Comparison of ENCODE assay signal across 19 mouse cellular contexts in genomic region chr1:13873925-13874324, GRCm38 (mm10).
DNase-seq lines count a peak whose midpoint lies in the region; ATAC-seq and TF ChIP-seq lines count a peak whose summit lies in the region.
"Had no signal": no experiment of that assay in that cellular context is flagged by ENCODE, and none has a peak within 500 bp of the region (broad histone marks: within the 10 kb centered on the region; RNA-seq: fewer than 3 reads in every experiment).

No protein-coding gene starts in this region.

- DNase-seq in A20 (ENCODE audit: low read depth, low spot score), result peak; percentile 16
- DNase-seq in splenic B cell, adult 2 months (ENCODE audit: low read depth, low spot score), result peak; percentile 25
- no peak for DNase-seq in layer of hippocampus, adult 9-10 months (ENCODE audit: low spot score)
- DNase-seq in left cerebral cortex, adult 8-10 months (ENCODE audit: low spot score in 2 of 2), result no peak
- DNase-seq: cerebellum, adult 18-20 months; gastrocnemius, adult 2 months; heart, postnatal 10 days; kidney, adult 8-10 months; kidney, postnatal 25 days; liver, embryonic 13.5 days; thymus, adult 18-20 months had no signal

- no peaks in the 10 kb centered on the region for H3K27me3 ChIP-seq in intestine, postnatal 0 days (replicated peaks; ENCODE audit: control insufficient read depth, insufficient read depth, low read length)
- H3K27me3 ChIP-seq in intestine, embryonic 15.5 days (replicated peaks), result no peaks in the 10 kb centered on the region
- H3K27me3 ChIP-seq in splenic B cell, adult 2 months (ENCODE audit: control insufficient read depth, insufficient read depth, low read length, poor library complexity, severe bottlenecking), result no peaks in the 10 kb centered on the region
- H3K27me3 ChIP-seq: limb, embryonic 13.5 days; liver, embryonic 13.5 days; neural tube, embryonic 12.5 days had no signal

- no peak overlapping the region for H3K27ac ChIP-seq in intestine, postnatal 0 days (ENCODE audit: low read depth, low read length)
- H3K27ac ChIP-seq in intestine, embryonic 15.5 days, result no peak overlapping the region
- H3K27ac ChIP-seq: embryonic facial prominence, embryonic 10.5 days; gastrocnemius, adult 2 months; limb, embryonic 13.5 days; liver, embryonic 13.5 days; neural tube, embryonic 12.5 days had no signal

- no peak overlapping the region for H3K9ac ChIP-seq in intestine, postnatal 0 days (ENCODE audit: low read depth, low read length)
- H3K9ac ChIP-seq in intestine, embryonic 15.5 days, result no peak overlapping the region
- H3K9ac ChIP-seq: limb, embryonic 13.5 days; liver, embryonic 13.5 days; neural tube, embryonic 12.5 days had no signal

- H3K4me2 ChIP-seq in intestine, postnatal 0 days (replicated peaks; ENCODE audit: low read depth), result no peak overlapping the region
- no peak overlapping the region for H3K4me2 ChIP-seq in intestine, embryonic 15.5 days (replicated peaks)
- H3K4me2 ChIP-seq: heart, embryonic 11.5 days; limb, embryonic 13.5 days; liver, embryonic 13.5 days; midbrain, embryonic 11.5 days; neural tube, embryonic 12.5 days had no signal

- ATAC-seq in intestine, postnatal 0 days, result peak; percentile 64
- ATAC-seq in intestine, embryonic 15.5 days, result no peak
- ATAC-seq in common myeloid progenitor, adult 5-6 weeks (replicated peaks; ENCODE audit: low read depth, poor library complexity, severe bottlenecking), result peak; percentile 42; the same call in 1 of the 2 replicates

- no peak overlapping the region for H3K4me3 ChIP-seq in intestine, postnatal 0 days (ENCODE audit: low read depth, low read length)
- H3K4me3 ChIP-seq in intestine, embryonic 15.5 days (replicated peaks), result no peak overlapping the region
- H3K4me3 ChIP-seq: embryonic facial prominence, embryonic 10.5 days; gastrocnemius, adult 2 months; limb, embryonic 13.5 days; liver, embryonic 13.5 days; neural tube, embryonic 12.5 days had no signal

- no peaks in the 10 kb centered on the region for H3K9me3 ChIP-seq in intestine, postnatal 0 days (ENCODE audit: control insufficient read depth)
- no peaks in the 10 kb centered on the region for H3K9me3 ChIP-seq in intestine, embryonic 15.5 days
- H3K9me3 ChIP-seq: embryonic facial prominence, embryonic 10.5 days; limb, embryonic 13.5 days; liver, embryonic 13.5 days; neural tube, embryonic 12.5 days had no signal

- no peaks in the 10 kb centered on the region for H3K4me1 ChIP-seq in intestine, postnatal 0 days (replicated peaks; ENCODE audit: control insufficient read depth, insufficient read depth, low read length)
- no peaks in the 10 kb centered on the region for H3K4me1 ChIP-seq in intestine, embryonic 15.5 days (replicated peaks)
- H3K4me1 ChIP-seq: embryonic facial prominence, embryonic 10.5 days; limb, embryonic 13.5 days; liver, embryonic 13.5 days; neural tube, embryonic 12.5 days had no signal

- TF ChIP-seq CTCF in intestine, postnatal 0 days (IDR thresholded peaks at IDR 0.05; ENCODE audit: low read depth), result no peak

- H3K36me3 ChIP-seq in intestine, postnatal 0 days (ENCODE audit: control insufficient read depth, insufficient read depth), result no peaks in the 10 kb centered on the region
- no peaks in the 10 kb centered on the region for H3K36me3 ChIP-seq in intestine, embryonic 15.5 days
- H3K36me3 ChIP-seq in splenic B cell, adult 2 months (ENCODE audit: control insufficient read depth, insufficient read depth, low read length, poor library complexity, severe bottlenecking), result no peaks in the 10 kb centered on the region
- H3K36me3 ChIP-seq: embryonic facial prominence, embryonic 10.5 days; limb, embryonic 13.5 days; liver, embryonic 13.5 days; neural tube, embryonic 12.5 days had no signal

Comparison
In these comparisons a context has a peak if more than half of its experiments do, and no peak if none do; other contexts are left out.
1. DNase-seq: peak in A20 (single experiment) and splenic B cell, adult 2 months (single experiment); none in layer of hippocampus, adult 9-10 months (single experiment) and left cerebral cortex, adult 8-10 months (0 of 2).